ENCODE assay signal across 20 mouse cellular contexts in genomic region chr15:96691381-96691780, GRCm38 (mm10).
"Had no signal": no experiment of that assay in that cellular context is flagged by ENCODE, and none has a peak within 500 bp of the region (broad histone marks: within the 10 kb centered on the region; RNA-seq: fewer than 3 reads in every experiment).

No protein-coding gene starts in this region.

- H3K27me3 ChIP-seq: kidney, embryonic 15.5 days; limb, embryonic 12.5 days; limb, embryonic 15.5 days; lung, embryonic 15.5 days; megakaryocyte, embryonic 14.5 days; midbrain, embryonic 13.5 days had no signal

- H3K4me2 ChIP-seq: kidney, embryonic 15.5 days; limb, embryonic 12.5 days; limb, embryonic 15.5 days; liver, embryonic 11.5 days; lung, embryonic 15.5 days; midbrain, embryonic 13.5 days had no signal

- H3K9ac ChIP-seq: kidney, embryonic 15.5 days; limb, embryonic 12.5 days; limb, embryonic 15.5 days; liver, embryonic 14.5 days; lung, embryonic 15.5 days; midbrain, embryonic 13.5 days had no signal

- DNase-seq: kidney, postnatal 10 days; kidney, postnatal 36 days; layer of hippocampus, postnatal 36 days; left cerebral cortex, postnatal 4 days; lung, adult 18-20 months; lung, postnatal 10 days; lung, postnatal 36 days; thymus, adult 18-20 months; thymus, postnatal 4 days had no signal

- ATAC-seq: midbrain, embryonic 13.5 days; midbrain, embryonic 16.5 days had no signal

- H3K9me3 ChIP-seq: kidney, embryonic 15.5 days; limb, embryonic 12.5 days; limb, embryonic 15.5 days; lung, embryonic 15.5 days; megakaryocyte, embryonic 14.5 days; midbrain, embryonic 10.5 days; midbrain, embryonic 13.5 days had no signal

- H3K4me3 ChIP-seq: kidney, embryonic 15.5 days; left cerebral cortex, adult 2 months; limb, embryonic 12.5 days; limb, embryonic 15.5 days; lung, embryonic 15.5 days; megakaryocyte, embryonic 14.5 days; midbrain, embryonic 10.5 days; midbrain, embryonic 13.5 days had no signal

- H3K27ac ChIP-seq: kidney, embryonic 15.5 days; left cerebral cortex, adult 2 months; limb, embryonic 12.5 days; limb, embryonic 15.5 days; liver, embryonic 14.5 days; lung, embryonic 15.5 days; midbrain, embryonic 10.5 days; midbrain, embryonic 13.5 days had no signal
